Mouse (Mus musculus): ENCODE measurements around the gene Celsr3. TPM values are rescaled to one million over a fixed set of nuclear protein-coding genes. Genes with fewer than 3 reads are reported as not detected.
A peak's percentile ranks its signal among the peaks of the same experiment; 100 is the strongest.

Gene Celsr3
- polyA plus RNA-seq, 1 experiment from 2014 or later, result 0.04 TPM

DNA sequence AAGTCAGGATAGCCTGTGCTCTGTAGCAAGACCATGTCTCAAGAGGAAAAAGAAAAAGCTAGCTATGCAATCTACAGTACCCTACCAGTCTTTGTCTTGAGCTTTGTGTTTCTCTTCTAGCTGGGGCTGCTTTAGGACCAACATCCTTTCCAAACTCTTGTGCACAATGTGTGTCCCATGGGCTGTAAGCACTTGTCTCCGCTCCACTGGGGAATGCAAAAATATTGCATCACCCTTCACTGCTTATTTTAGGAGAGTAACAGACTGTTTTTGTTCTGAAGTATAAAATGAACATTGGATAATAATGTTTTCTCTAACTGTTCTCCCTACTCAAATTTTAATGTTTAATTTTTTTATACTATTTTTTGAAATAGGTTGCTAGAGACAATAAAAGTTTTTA is 39.6 kb upstream of the Celsr3 start:
- Histone ChIP-seq H3K4me3 (ENCODE audit: low read depth, low read length) (no peak overlapping the region), H3K9me3 (replicated peaks; ENCODE audit: control insufficient read depth, low read length) (no peaks in the 10 kb centered on the region), H3K4me2 (peak overlapping the region; percentile 16), H3K27me3 (ENCODE audit: control insufficient read depth, insufficient read depth, low read length) (no peaks in the 10 kb centered on the region), H3K36me3 (ENCODE audit: control insufficient read depth, insufficient read depth, low read length) (no peaks in the 10 kb centered on the region), H3K9ac (ENCODE audit: low read depth, low read length) (no peak overlapping the region), H3K27ac (ENCODE audit: low read depth, low read length) (no peak overlapping the region), H3K4me1 (ENCODE audit: control insufficient read depth, insufficient read depth, low read length) (peaks cover 33% of the 10 kb centered on the region)
- 82% methylated on average over 1 of the region's 1 CpGs for WGBS (ENCODE audit: insufficient replicate concordance)
- no peak for ATAC-seq (replicated peaks; ENCODE audit: insufficient number of reproducible peaks, low FRiP score, low TSS enrichment)

DNA sequence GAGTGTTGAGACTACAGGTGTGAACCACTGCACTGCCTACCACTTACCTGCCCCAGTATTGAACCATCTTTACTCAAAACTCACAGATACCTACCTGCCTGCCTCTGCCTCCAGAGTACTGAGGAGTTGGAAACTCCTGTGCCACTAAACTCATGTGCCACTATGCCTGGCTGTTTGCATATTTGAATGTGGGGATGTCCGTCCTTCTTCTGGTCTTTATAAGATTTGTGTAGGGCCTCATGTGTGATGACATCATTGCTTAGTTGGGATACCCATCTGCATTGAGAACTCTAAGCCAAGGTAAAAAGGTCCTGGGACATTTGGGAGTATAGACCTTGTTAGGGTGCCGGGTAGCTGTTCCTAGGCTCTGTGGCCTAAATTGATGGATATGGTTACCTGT is 39.0 kb upstream of the Celsr3 start:
- H3K4me3 ChIP-seq (ENCODE audit: low read depth, low read length), result no peak overlapping the region
- H3K4me2 ChIP-seq, result no peak overlapping the region
- no peak for ATAC-seq (replicated peaks; ENCODE audit: insufficient number of reproducible peaks, low FRiP score, low TSS enrichment)
- no peaks in the 10 kb centered on the region for H3K36me3 ChIP-seq (ENCODE audit: control insufficient read depth, insufficient read depth, low read length)
- H3K9ac ChIP-seq (ENCODE audit: low read depth, low read length), result no peak overlapping the region
- no peaks in the 10 kb centered on the region for H3K9me3 ChIP-seq (replicated peaks; ENCODE audit: control insufficient read depth, low read length)
- WGBS (ENCODE audit: insufficient replicate concordance), result 90% methylated on average over 2 of the region's 2 CpGs
- H3K4me1 ChIP-seq (ENCODE audit: control insufficient read depth, insufficient read depth, low read length), result peaks cover 35% of the 10 kb centered on the region
- H3K27ac ChIP-seq (ENCODE audit: low read depth, low read length), result no peak overlapping the region
- H3K27me3 ChIP-seq (ENCODE audit: control insufficient read depth, insufficient read depth, low read length), result no peaks in the 10 kb centered on the region

DNA sequence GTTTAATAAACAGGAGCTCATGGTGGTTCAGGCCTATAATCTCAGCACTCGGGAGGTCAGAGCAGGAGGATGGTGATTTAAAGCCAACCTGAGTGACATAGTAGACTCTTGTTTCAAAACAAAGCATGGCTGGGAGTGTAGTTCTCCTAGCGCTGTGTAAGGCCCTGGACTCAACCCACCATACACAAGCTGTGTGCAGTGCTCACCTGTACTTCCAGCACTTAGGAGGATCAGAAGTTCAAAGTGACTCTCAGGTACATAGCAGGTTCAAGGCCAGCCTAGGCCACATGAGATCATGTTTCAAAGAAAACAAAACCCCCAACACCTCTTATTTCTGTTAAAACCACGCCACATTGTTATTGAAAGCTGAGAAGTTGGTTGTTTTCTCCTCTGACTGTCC is 37.4 kb upstream of the Celsr3 start:
- Histone ChIP-seq H3K9ac (ENCODE audit: low read depth, low read length) (no peak overlapping the region), H3K27ac (ENCODE audit: low read depth, low read length) (no peak overlapping the region), H3K36me3 (ENCODE audit: control insufficient read depth, insufficient read depth, low read length) (no peaks in the 10 kb centered on the region), H3K27me3 (ENCODE audit: control insufficient read depth, insufficient read depth, low read length) (no peaks in the 10 kb centered on the region), H3K4me2 (no peak overlapping the region), H3K9me3 (replicated peaks; ENCODE audit: control insufficient read depth, low read length) (no peaks in the 10 kb centered on the region), H3K4me1 (ENCODE audit: control insufficient read depth, insufficient read depth, low read length) (peaks cover 35% of the 10 kb centered on the region), H3K4me3 (ENCODE audit: low read depth, low read length) (no peak overlapping the region)
- ATAC-seq (replicated peaks; ENCODE audit: insufficient number of reproducible peaks, low FRiP score, low TSS enrichment), result no peak
- WGBS (ENCODE audit: insufficient replicate concordance), result 78% methylated on average over 3 of the region's 3 CpGs

DNA sequence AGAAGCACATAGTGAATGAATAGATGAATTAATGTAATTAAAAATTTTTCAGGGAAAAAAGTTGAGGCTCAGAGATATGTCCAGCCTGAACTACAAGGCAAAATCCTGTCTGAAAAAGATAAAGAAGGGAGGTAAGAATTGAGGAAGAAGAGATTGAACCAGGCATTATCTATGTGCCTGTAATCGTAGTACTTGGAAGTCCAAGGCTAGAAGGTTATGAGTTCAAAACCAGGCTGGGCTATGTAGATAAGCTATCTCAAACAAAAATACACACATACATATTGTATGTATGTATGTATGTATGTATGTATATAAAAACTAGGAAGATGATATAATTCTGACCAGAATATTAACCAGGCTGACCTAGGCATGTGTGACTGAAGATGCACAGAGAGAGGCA is 33.8 kb upstream of the Celsr3 start:
- peaks cover 43% of the 10 kb centered on the region for H3K4me1 ChIP-seq (ENCODE audit: control insufficient read depth, insufficient read depth, low read length)
- H3K27me3 ChIP-seq (ENCODE audit: control insufficient read depth, insufficient read depth, low read length), result no peaks in the 10 kb centered on the region
- ATAC-seq (replicated peaks; ENCODE audit: insufficient number of reproducible peaks, low FRiP score, low TSS enrichment), result no peak
- H3K9me3 ChIP-seq (replicated peaks; ENCODE audit: control insufficient read depth, low read length), result no peaks in the 10 kb centered on the region
- no peak overlapping the region for H3K27ac ChIP-seq (ENCODE audit: low read depth, low read length)
- peaks cover 3% of the 10 kb centered on the region; the same call in 1 of the 2 replicates for H3K36me3 ChIP-seq (ENCODE audit: control insufficient read depth, insufficient read depth, low read length)
- 46% methylated on average over 1 of the region's 1 CpGs for WGBS (ENCODE audit: insufficient replicate concordance)
- no peak overlapping the region for H3K9ac ChIP-seq (ENCODE audit: low read depth, low read length)
- no peak overlapping the region for H3K4me2 ChIP-seq
- H3K4me3 ChIP-seq (ENCODE audit: low read depth, low read length), result no peak overlapping the region

DNA sequence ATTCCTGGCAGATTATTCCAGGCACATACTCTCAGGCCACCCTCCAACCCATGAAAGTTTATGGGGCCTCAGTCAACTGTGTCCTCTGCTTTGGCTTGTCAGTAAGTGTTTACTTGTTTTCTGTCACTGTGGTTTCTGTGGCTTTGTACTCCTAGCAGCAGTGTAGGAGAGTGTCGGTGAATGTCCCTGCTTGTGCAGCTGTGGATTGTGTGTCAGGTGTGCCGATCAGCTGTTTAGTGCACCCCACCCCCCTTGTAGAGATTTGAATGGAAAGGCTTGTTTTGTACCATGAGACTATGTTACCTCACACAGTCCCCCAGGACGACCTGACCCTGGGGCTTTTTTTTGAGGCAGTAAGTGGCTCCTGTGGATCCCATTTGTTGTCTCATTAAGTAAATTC is 33.4 kb upstream of the Celsr3 start:
- no peak for ATAC-seq (replicated peaks; ENCODE audit: insufficient number of reproducible peaks, low FRiP score, low TSS enrichment)
- no peaks in the 10 kb centered on the region for H3K9me3 ChIP-seq (replicated peaks; ENCODE audit: control insufficient read depth, low read length)
- peaks cover 6% of the 10 kb centered on the region for H3K36me3 ChIP-seq (ENCODE audit: control insufficient read depth, insufficient read depth, low read length)
- H3K27ac ChIP-seq (ENCODE audit: low read depth, low read length), result no peak overlapping the region
- no peaks in the 10 kb centered on the region for H3K27me3 ChIP-seq (ENCODE audit: control insufficient read depth, insufficient read depth, low read length)
- no peak overlapping the region for H3K9ac ChIP-seq (ENCODE audit: low read depth, low read length)
- no peak overlapping the region for H3K4me2 ChIP-seq
- H3K4me1 ChIP-seq (ENCODE audit: control insufficient read depth, insufficient read depth, low read length), result peaks cover 45% of the 10 kb centered on the region
- H3K4me3 ChIP-seq (ENCODE audit: low read depth, low read length), result no peak overlapping the region
- 52% methylated on average over 3 of the region's 3 CpGs for WGBS (ENCODE audit: insufficient replicate concordance)

DNA sequence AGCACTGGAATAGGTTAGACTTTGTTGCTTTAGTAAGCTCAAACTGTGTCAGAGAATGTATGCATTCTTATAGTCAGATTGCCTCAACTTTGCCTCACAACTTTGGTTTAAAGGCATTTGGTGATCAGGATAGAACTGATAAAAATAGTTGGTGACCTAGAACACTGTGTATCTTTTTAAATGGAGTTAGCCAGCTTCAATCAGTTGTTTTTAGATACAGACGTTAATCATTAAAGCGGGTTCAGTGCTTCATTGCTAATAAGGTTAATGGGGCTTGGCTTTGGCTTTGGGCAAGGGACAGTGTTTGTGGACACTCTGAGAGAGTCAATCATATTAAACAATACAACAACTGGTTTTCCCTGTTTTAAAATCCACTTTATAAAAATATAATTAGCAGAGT is 30.8 kb upstream of the Celsr3 start:
- no peak for ATAC-seq (replicated peaks; ENCODE audit: insufficient number of reproducible peaks, low FRiP score, low TSS enrichment)
- Histone ChIP-seq H3K4me2 (no peak overlapping the region), H3K27ac (ENCODE audit: low read depth, low read length) (no peak overlapping the region), H3K9me3 (replicated peaks; ENCODE audit: control insufficient read depth, low read length) (no peaks in the 10 kb centered on the region), H3K27me3 (ENCODE audit: control insufficient read depth, insufficient read depth, low read length) (no peaks in the 10 kb centered on the region), H3K36me3 (ENCODE audit: control insufficient read depth, insufficient read depth, low read length) (peaks cover 21% of the 10 kb centered on the region), H3K4me1 (ENCODE audit: control insufficient read depth, insufficient read depth, low read length) (peaks cover 38% of the 10 kb centered on the region), H3K9ac (ENCODE audit: low read depth, low read length) (no peak overlapping the region), H3K4me3 (ENCODE audit: low read depth, low read length) (no peak overlapping the region)
- 74% methylated on average over 2 of the region's 2 CpGs for WGBS (ENCODE audit: insufficient replicate concordance)

DNA sequence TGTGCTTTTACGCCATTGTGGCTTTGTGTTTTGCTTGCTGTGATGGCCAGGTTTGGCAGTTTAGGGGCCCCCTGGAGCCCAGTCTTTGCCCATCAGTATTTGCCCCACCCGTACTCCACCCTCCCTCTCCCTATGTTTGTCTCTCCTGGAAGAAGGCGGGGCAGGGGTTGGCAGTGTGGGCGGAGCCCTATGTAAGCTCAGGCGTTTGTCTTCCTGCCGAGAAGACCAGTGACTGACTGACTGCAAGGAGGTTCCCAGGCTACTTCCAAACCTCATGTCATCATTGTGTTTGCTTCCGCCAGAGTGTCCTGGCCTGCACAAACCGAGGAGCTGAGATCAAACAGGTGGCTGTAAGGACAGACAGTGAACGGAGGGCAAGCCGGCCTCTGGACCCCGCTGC is 30.4 kb upstream of the Celsr3 start:
- H3K27ac ChIP-seq (ENCODE audit: low read depth, low read length), result no peak overlapping the region; the same call in 1 of the 2 replicates
- H3K36me3 ChIP-seq (ENCODE audit: control insufficient read depth, insufficient read depth, low read length), result peaks cover 21% of the 10 kb centered on the region
- no peaks in the 10 kb centered on the region for H3K9me3 ChIP-seq (replicated peaks; ENCODE audit: control insufficient read depth, low read length)
- no peak overlapping the region for H3K4me3 ChIP-seq (ENCODE audit: low read depth, low read length)
- 36% methylated on average over 11 of the region's 11 CpGs for WGBS (ENCODE audit: insufficient replicate concordance)
- H3K4me2 ChIP-seq, result peak overlapping the region; percentile 55
- ATAC-seq (replicated peaks; ENCODE audit: insufficient number of reproducible peaks, low FRiP score, low TSS enrichment), result peak; percentile 91
- no peak overlapping the region for H3K9ac ChIP-seq (ENCODE audit: low read depth, low read length)
- no peaks in the 10 kb centered on the region for H3K27me3 ChIP-seq (ENCODE audit: control insufficient read depth, insufficient read depth, low read length)
- H3K4me1 ChIP-seq (ENCODE audit: control insufficient read depth, insufficient read depth, low read length), result peaks cover 38% of the 10 kb centered on the region

DNA sequence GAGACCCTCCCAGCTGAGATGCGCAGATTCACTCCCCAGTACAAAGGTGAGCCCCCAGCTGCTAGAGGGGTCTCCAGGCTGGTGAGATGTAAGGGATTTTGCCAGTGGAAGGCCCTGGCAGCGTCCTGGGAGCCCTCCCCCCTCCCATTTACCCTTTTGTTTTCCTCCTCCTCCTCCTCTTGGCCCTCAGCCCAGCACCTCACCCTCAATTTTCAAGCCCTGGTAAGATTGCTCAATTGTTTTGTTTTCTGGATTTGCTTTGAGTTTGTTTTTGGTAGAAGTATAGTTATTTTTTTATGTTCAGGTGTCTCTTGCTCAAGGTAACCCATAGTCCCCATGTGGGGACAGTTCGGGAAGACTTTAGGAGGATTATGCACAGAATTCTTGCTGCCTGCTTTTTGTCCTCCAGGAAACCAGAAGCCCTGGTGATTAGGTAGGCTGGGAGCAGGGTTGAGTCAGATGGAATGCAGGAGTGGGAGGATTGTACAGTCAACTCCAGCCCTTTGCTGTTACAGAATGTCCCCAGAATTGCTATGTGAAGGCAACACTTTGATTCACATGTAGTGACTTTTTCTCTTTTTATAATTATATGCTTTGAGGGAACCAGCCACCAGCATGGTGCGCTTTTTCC is 29.7 kb upstream of the Celsr3 start:
- Histone ChIP-seq H3K9ac (ENCODE audit: low read depth, low read length) (no peak overlapping the region), H3K27ac (ENCODE audit: low read depth, low read length) (peak overlapping the region; percentile 22; the same call in 1 of the 2 replicates), H3K27me3 (ENCODE audit: control insufficient read depth, insufficient read depth, low read length) (no peaks in the 10 kb centered on the region), H3K4me2 (peak overlapping the region; percentile 55), H3K9me3 (replicated peaks; ENCODE audit: control insufficient read depth, low read length) (no peaks in the 10 kb centered on the region), H3K4me3 (ENCODE audit: low read depth, low read length) (no peak overlapping the region), H3K4me1 (ENCODE audit: control insufficient read depth, insufficient read depth, low read length) (peaks cover 38% of the 10 kb centered on the region), H3K36me3 (ENCODE audit: control insufficient read depth, insufficient read depth, low read length) (peaks cover 21% of the 10 kb centered on the region)
- no peak for ATAC-seq (replicated peaks; ENCODE audit: insufficient number of reproducible peaks, low FRiP score, low TSS enrichment)
- WGBS (ENCODE audit: insufficient replicate concordance), result 82% methylated on average over 4 of the region's 4 CpGs

DNA sequence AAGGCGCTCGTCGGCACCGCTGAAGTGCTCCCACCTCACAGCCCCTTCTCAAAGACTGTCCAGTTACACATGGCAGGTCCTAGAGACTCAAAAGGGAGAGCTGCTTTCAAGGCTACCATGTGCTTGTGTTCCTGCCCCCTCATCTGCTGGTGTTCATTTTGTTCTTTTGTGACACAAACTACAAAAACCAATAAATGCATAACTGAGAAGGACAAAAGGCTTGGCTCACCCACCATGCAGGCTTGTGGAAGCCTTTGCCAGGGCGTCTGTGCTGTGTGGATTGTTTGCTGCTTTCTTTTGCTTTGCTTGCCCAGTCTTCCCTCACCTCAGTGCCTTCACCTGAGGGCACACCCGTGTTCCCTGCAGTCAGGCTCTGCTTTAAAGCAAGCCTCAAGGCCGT is 28.6 kb upstream of the Celsr3 start:
- H3K4me3 ChIP-seq (ENCODE audit: low read depth, low read length), result no peak overlapping the region
- peaks cover 29% of the 10 kb centered on the region for H3K36me3 ChIP-seq (ENCODE audit: control insufficient read depth, insufficient read depth, low read length)
- no peaks in the 10 kb centered on the region for H3K9me3 ChIP-seq (replicated peaks; ENCODE audit: control insufficient read depth, low read length)
- no peaks in the 10 kb centered on the region for H3K27me3 ChIP-seq (ENCODE audit: control insufficient read depth, insufficient read depth, low read length)
- no peak overlapping the region for H3K27ac ChIP-seq (ENCODE audit: low read depth, low read length)
- WGBS (ENCODE audit: insufficient replicate concordance), result 89% methylated on average over 7 of the region's 7 CpGs
- peaks cover 32% of the 10 kb centered on the region for H3K4me1 ChIP-seq (ENCODE audit: control insufficient read depth, insufficient read depth, low read length)
- no peak overlapping the region for H3K9ac ChIP-seq (ENCODE audit: low read depth, low read length)
- no peak overlapping the region for H3K4me2 ChIP-seq
- ATAC-seq (replicated peaks; ENCODE audit: insufficient number of reproducible peaks, low FRiP score, low TSS enrichment), result no peak
